Mouse (Mus musculus) CH12.LX (cell line): ENCODE measurements at regions not wholly inside any gene's neighbourhood (a gene's known extent, or its start where the extent isn't known, plus 50 kb on each side); places are given as distances from the start of the nearest gene placed in this dataset.

Source experiments
- CHD2 ChIP-seq: IDR thresholded peaks from 2 replicates; pipeline ENCODE4 v1.6.1; 2011; ENCODE audit warnings: low read length, improper control_type of control experiment
- CTCF ChIP-seq, 2 experiments: IDR thresholded peaks in 1 of 2; conservative IDR thresholded peaks in 1 of 2; 2 replicates each; pipeline ENCODE4 v1.5.1; 2011 to 2012; ENCODE audit warnings: low read depth in 2 of 2, low read length in 2 of 2, improper control_type of control experiment in 1 of 2, inconsistent platforms in 1 of 2, mild to moderate bottlenecking in 1 of 2, moderate library complexity in 1 of 2
- E2F4 ChIP-seq: IDR thresholded peaks from 2 replicates; pipeline ENCODE4 v1.6.1; 2011; ENCODE audit warnings: low read depth, low read length, improper control_type of control experiment; ENCODE audit not compliant: insufficient replicate concordance
- ELF1 ChIP-seq: IDR thresholded peaks from 2 replicates; pipeline ENCODE4 v1.6.1; 2014; ENCODE audit warnings: low read depth, mild to moderate bottlenecking, inconsistent platforms, low read length, improper control_type of control experiment
- HCFC1 ChIP-seq: IDR thresholded peaks from 2 replicates; pipeline ENCODE4 v1.6.1; 2012; ENCODE audit warnings: low read depth, mild to moderate bottlenecking, inconsistent platforms, low read length, improper control_type of control experiment
- MAX ChIP-seq: IDR thresholded peaks from 2 replicates; pipeline ENCODE4 v1.6.1; 2011; ENCODE audit warnings: low read length, improper control_type of control experiment
- MXI1 ChIP-seq: IDR thresholded peaks from 2 replicates; pipeline ENCODE4 v1.6.1; 2011; ENCODE audit warnings: mild to moderate bottlenecking, low read depth, low read length, improper control_type of control experiment
- MYC ChIP-seq: IDR thresholded peaks from 2 replicates; pipeline ENCODE4 v1.6.1; 2011; ENCODE audit warnings: low read depth, mild to moderate bottlenecking, improper control_type of control experiment, low read length
- NRF1 ChIP-seq: IDR thresholded peaks from 2 replicates; pipeline ENCODE4 v1.6.1; 2014; ENCODE audit warnings: low read depth, mild to moderate bottlenecking, inconsistent platforms, low read length, improper control_type of control experiment, moderate library complexity
- PAX5 ChIP-seq: IDR thresholded peaks from 2 replicates; pipeline ENCODE4 v1.6.1; 2012; ENCODE audit warnings: low read length, inconsistent platforms, mixed read lengths
- POLR2A ChIP-seq: IDR thresholded peaks from 2 replicates; pipeline ENCODE4 v1.6.1; 2011; ENCODE audit warnings: low read depth, mild to moderate bottlenecking, improper control_type of control experiment, low read length
- SMC3 ChIP-seq: IDR thresholded peaks from 2 replicates; pipeline ENCODE4 v1.6.1; 2011; ENCODE audit warnings: low read depth, low read length, improper control_type of control experiment
- USF2 ChIP-seq: conservative IDR thresholded peaks from 2 replicates; pipeline ENCODE4 v1.6.1; 2011; ENCODE audit warnings: low read depth, low read length, improper control_type of control experiment
- ZC3H11A ChIP-seq: IDR thresholded peaks from 2 replicates; pipeline ENCODE4 v1.6.1; 2012; ENCODE audit warnings: low read depth, mild to moderate bottlenecking, inconsistent platforms, low read length, improper control_type of control experiment

DNA sequence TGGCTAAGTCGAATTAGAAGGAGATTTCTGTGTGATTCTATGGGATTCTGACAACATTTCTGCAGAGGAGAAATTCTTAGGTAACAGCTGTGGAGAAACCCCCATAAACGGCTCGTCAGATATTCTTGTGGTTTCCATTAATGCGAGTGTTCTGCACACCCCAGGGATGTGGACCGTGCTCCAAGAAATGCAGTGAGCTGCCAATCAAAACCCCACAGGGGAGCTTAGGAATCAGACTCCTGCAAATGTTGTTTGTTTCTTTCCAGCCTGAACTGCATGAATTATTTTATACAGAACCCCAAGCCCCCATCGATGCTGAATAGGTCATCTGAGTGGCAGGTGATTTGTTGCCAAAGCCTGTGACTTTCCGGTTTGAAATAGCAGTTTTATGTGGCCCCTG lies 118.4 kb upstream of the Sox2 start:
- TF ChIP-seq CHD2 (no peak), HCFC1 (no peak), CTCF (conservative IDR thresholded peaks at IDR 0.05 in 1 of 2, IDR thresholded peaks at IDR 0.05 in 1 of 2; ENCODE audit: low read depth in 2 of 2, low read length in 2 of 2) (no peak), MXI1 (no peak), NRF1 (no peak), E2F4 (no peak), SMC3 (no peak), ZC3H11A (no peak), MYC (no peak), POLR2A (no peak), MAX (no peak), ELF1 (no peak), PAX5 (no peak), USF2 (no peak)
